Mouse (Mus musculus) mouse embryonic stem cell (cell line): ENCODE measurements at regions not wholly inside any gene's neighbourhood (a gene's known extent, or its start where the extent isn't known, plus 50 kb on each side); places are given as distances from the start of the nearest gene placed in this dataset.

Source experiments
- in situ Hi-C, 2 experiments: fragments of 300-500 bp; cut with MboI; formaldehyde crosslinking; loops; 1 replicate in 1 of 2; 3 replicates in 1 of 2; pipeline ENCODE4 v1.14.3; 2019 to 2020; ENCODE audit warnings: low sequenced_read_pairs in 2 of 2, low pct_unique_long_range_greater_than_20kb in 1 of 2, mixed read lengths in 1 of 2; ENCODE audit not compliant: unreplicated experiment in 1 of 2

- in situ Hi-C loops, result no loop called here
These were observed 166.1 kb downstream of the Ptpru start for GRCm38 (mm10) chr4:131671784-131672515.

GRCm38 (mm10) chr4:131677966-131678365, 160.1 kb downstream of the Ptpru start:
- in situ Hi-C loops, result no loop called here

- in situ Hi-C loops, result no loop called here
These were observed 154.9 kb downstream of the Ptpru start for GRCm38 (mm10) chr4:131683176-131683575.

GRCm38 (mm10) chr4:131685544-131685943, 152.5 kb downstream of the Ptpru start:
- in situ Hi-C loops, result no loop called here

- in situ Hi-C loops, result no loop called here
These were observed 143.9 kb downstream of the Ptpru start for GRCm38 (mm10) chr4:131694232-131694631.

- in situ Hi-C loops, result no loop called here
These were observed 141.9 kb downstream of the Ptpru start for GRCm38 (mm10) chr4:131695941-131696912.
